Comparison of ENCODE assay signal across 8 mouse cellular contexts in the genomic region with DNA sequence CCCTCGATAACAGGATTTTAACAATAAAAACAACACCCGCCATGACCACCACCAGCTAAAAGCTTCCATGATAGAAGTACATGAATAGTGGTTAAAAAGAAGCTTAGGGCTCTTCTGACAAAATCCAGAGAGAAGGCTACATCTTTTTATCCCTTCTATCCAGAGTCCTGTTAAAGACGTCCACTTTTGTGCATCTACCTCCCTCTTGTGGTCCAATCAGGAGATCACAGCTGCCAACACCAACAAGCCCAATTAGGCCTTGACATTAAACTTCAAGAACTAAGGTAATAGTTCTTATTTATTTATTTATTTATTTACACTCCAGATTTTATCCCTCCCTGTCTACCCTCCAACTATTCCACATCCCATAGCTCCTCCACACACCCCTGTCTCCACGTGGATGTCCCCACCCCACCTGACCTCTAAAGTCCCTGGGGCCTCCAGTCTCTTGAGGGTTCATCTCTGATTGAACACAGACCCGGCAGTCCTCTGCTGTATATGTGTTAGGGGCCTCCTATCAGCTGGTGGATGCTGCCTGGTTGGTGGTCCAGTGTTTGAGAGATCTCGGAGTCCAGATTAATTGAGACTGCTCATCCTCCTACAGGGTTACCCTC. TPM values are rescaled to one million over a fixed set of nuclear protein-coding genes. Genes with fewer than 3 reads are reported as not detected.
DNase-seq lines count a peak whose midpoint lies in the region; ATAC-seq and TF ChIP-seq lines count a peak whose summit lies in the region.

No protein-coding gene starts in this region.

- H3K4me3 ChIP-seq in kidney, embryonic 16.5 days (ENCODE audit: low read length), result no peak overlapping the region
- no peak overlapping the region for H3K4me3 ChIP-seq in midbrain, embryonic 13.5 days (replicated peaks)

- H3K27me3 ChIP-seq in kidney, embryonic 16.5 days (ENCODE audit: insufficient read depth, low read length), result no peaks in the 10 kb centered on the region
- no peaks in the 10 kb centered on the region for H3K27me3 ChIP-seq in Patski
- H3K27me3 ChIP-seq in midbrain, embryonic 13.5 days, result no peaks in the 10 kb centered on the region

- CTCF ChIA-PET in Patski (lab: Charles Lee), result interaction anchor here (0.9 to 1.4 kb wide), 4 partner anchors 12 to 123 kb away, joined by 3 to 7 read pairs (median 4); no protein-coding TSS in a partner anchor

- TF ChIP-seq CTCF in Patski (IDR thresholded peaks at IDR 0.05), result peak; percentile 66

- in situ Hi-C loops in Patski (cut with MboI; ENCODE audit: low pct_unique_long_range_greater_than_20kb), result loop anchor here (10.0 kb wide), 1 partner anchor 182 kb away; no protein-coding TSS in a partner anchor

- POLR2A ChIA-PET in Patski (lab: Charles Lee), result no interaction called here

- no peaks in the 10 kb centered on the region for H3K36me3 ChIP-seq in kidney, embryonic 16.5 days (ENCODE audit: insufficient read depth, low read length)
- no peaks in the 10 kb centered on the region for H3K36me3 ChIP-seq in midbrain, embryonic 13.5 days

- intact Hi-C loops in heart, postnatal 36 days (cut with DNase I), result loop anchor here (1.0 to 5.0 kb wide), 3 partner anchors 106 to 279 kb away; no protein-coding TSS in a partner anchor
- intact Hi-C loops in left cerebral cortex, postnatal 10 days (cut with DNase I), result loop anchor here (1.0 kb wide), 1 partner anchor 106 kb away; no protein-coding TSS in a partner anchor

- no peak for ATAC-seq in kidney, embryonic 16.5 days (ENCODE audit: low FRiP score, low TSS enrichment)
- ATAC-seq in Patski, result no peak
- 0 out of 2 replicates have a peak, but pooled peaks have one; percentile 45 for ATAC-seq in midbrain, embryonic 13.5 days
- no peak for ATAC-seq in inflammation-experienced regulatory T-cells, adult 6 months

- no peak overlapping the region for H3K4me2 ChIP-seq in kidney, embryonic 16.5 days (replicated peaks; ENCODE audit: low read depth, low read length)
- no peak overlapping the region for H3K4me2 ChIP-seq in midbrain, embryonic 13.5 days (replicated peaks)

- no peak overlapping the region for H3K27ac ChIP-seq in kidney, embryonic 16.5 days (ENCODE audit: low read length)
- H3K27ac ChIP-seq in midbrain, embryonic 13.5 days, result no peak overlapping the region

- 54% methylated on average over 6 of the region's 6 CpGs for WGBS in kidney, embryonic 16.5 days
- 46% methylated on average over 6 of the region's 6 CpGs for WGBS in midbrain, embryonic 13.5 days

- H3K9me3 ChIP-seq in kidney, embryonic 16.5 days (ENCODE audit: low read length), result no peaks in the 10 kb centered on the region
- no peaks in the 10 kb centered on the region for H3K9me3 ChIP-seq in midbrain, embryonic 13.5 days

- peak; percentile 18 for DNase-seq in kidney, adult 11 months
- no peak for DNase-seq in Patski (ENCODE audit: low read depth, low spot score)
- DNase-seq in cerebellum, postnatal 14 days, result peak; percentile 71 to 77
- DNase-seq in heart, postnatal 36 days, result peak; percentile 16 to 31
- peak; percentile 51 to 66 for DNase-seq in left cerebral cortex, postnatal 10 days (ENCODE audit: extremely low spot score in 1 of 2, low spot score in 2 of 2)

- H3K4me1 ChIP-seq in kidney, embryonic 16.5 days (ENCODE audit: insufficient read depth, low read length), result no peaks in the 10 kb centered on the region
- H3K4me1 ChIP-seq in midbrain, embryonic 13.5 days (replicated peaks), result no peaks in the 10 kb centered on the region

- H3K9ac ChIP-seq in kidney, embryonic 16.5 days (replicated peaks; ENCODE audit: low read length), result no peak overlapping the region
- no peak overlapping the region for H3K9ac ChIP-seq in midbrain, embryonic 13.5 days (replicated peaks)

RNA-seq across cellular contexts. Expression of a gene that starts 23.9 kb away (rescaled TPM):
- polyA plus RNA-seq in kidney, embryonic 16.5 days (2015; fragmentation: Nextera tagmentation; extraction: Ambion mirVana), result 65.0 and 65.1 TPM in 2 replicates
- polyA plus RNA-seq in Patski (2021), result 84.6 TPM
- total RNA-seq in heart, postnatal 36 days (2021), result 100 to 1,000 TPM; 132 to 133 TPM
- 100 to 1,000 TPM; 155 to 157 TPM for total RNA-seq in left cerebral cortex, postnatal 10 days (2021)
- 85.2 and 89.7 TPM in 2 replicates for polyA plus RNA-seq in midbrain, embryonic 13.5 days (2015; fragmentation: Nextera tagmentation; extraction: Ambion mirVana)
- 10 to 100 TPM; 45.7 to 77.6 (median 58.3) TPM for polyA plus RNA-seq in inflammation-experienced regulatory T-cells, adult 6 months (2017; shearing (Covaris generic))
